Mouse (Mus musculus) layer of hippocampus, postnatal 25 days (tissue): ENCODE measurements around the gene Hdc. TPM values are rescaled to one million over a fixed set of nuclear protein-coding genes. Genes with fewer than 3 reads are reported as not detected.

Experiments used
- DNase-seq, 2 experiments: peaks; one replicate each; pipeline ENCODE4 v3.0.0; 2022; ENCODE audit warnings: mixed read lengths in 2 of 2, low spot score in 1 of 2; ENCODE audit errors: extremely low spot score in 1 of 2
- total RNA-seq, 2 experiments: library from RNA; stranded (reverse); gene quantifications; 2 replicates each; pipeline ENCODE4 v1.2.3; 2021

The Hdc gene
- total RNA-seq, 2 experiments from 2014 or later, result 0.84 to 1.4 TPM

- DNase-seq, result no peak
Measured at GRCm38 (mm10) chr2:126555533-126555932, 63.6 kb downstream of the Hdc start.

- no peak for DNase-seq
Measured at GRCm38 (mm10) chr2:126553291-126553639, 65.8 kb downstream of the Hdc start.

- DNase-seq, result peak; percentile 22 to 23
Measured at GRCm38 (mm10) chr2:126552357-126553290, 66.5 kb downstream of the Hdc start, which contains the start of gene Slc27a2. Slc27a2 (plus strand) TSS chr2:126552407.

- DNase-seq, result no peak
Measured at GRCm38 (mm10) chr2:126551896-126552295, 67.2 kb downstream of the Hdc start.

GRCm38 (mm10) chr2:126551244-126551890, 67.7 kb downstream of the Hdc start:
- no peak for DNase-seq

- no peak for DNase-seq
Measured at GRCm38 (mm10) chr2:126549681-126550080, 69.4 kb downstream of the Hdc start.

- DNase-seq, result no peak
Measured at GRCm38 (mm10) chr2:126546392-126546791, 72.7 kb downstream of the Hdc start.

- no peak for DNase-seq
Measured at GRCm38 (mm10) chr2:126545297-126545696, 73.8 kb downstream of the Hdc start.

Other genes with a start within 250 kb of the Hdc start
- gene Atp8b4, start 118.6 kb downstream of the Hdc start, total RNA-seq, result not detected
- gene Slc27a2, start 66.9 kb downstream of the Hdc start, total RNA-seq, result 10 to 100 TPM; 10.7 to 11.6 TPM
- 10 to 100 TPM; 18.2 to 20.2 TPM for gene Gabpb1, start 57.0 kb upstream of the Hdc start, total RNA-seq
- gene Usp8, start 88.0 kb upstream of the Hdc start, total RNA-seq, result 10 to 100 TPM; 50.2 to 50.7 TPM
- gene Usp50, start 164.2 kb upstream of the Hdc start, total RNA-seq, result 1 to 10 TPM; 1.9 to 2.9 TPM